Mouse (Mus musculus) intestine, embryonic 15.5 days (tissue): ENCODE results near the gene Gmeb1. TPM values are rescaled to one million over a fixed set of nuclear protein-coding genes. Genes with fewer than 3 reads are reported as not detected.

Experiments used
- ATAC-seq: fragments of 200-750 bp; cut with Nextera tagmentation; 2 replicates; pipeline ENCODE4 v1.8.0; 2017; ENCODE audit warnings: moderate TSS enrichment, moderate library complexity
- H3K27ac ChIP-seq: fragments of 300-500 bp; sonication (generic); 2 replicates; pipeline ENCODE4 v1.5.1; 2015; ENCODE audit warnings: mild to moderate bottlenecking, inconsistent platforms
- H3K27me3 ChIP-seq: fragments of 300-500 bp; sonication (generic); replicated peaks from 2 replicates; pipeline ENCODE4 v1.6.1; 2015; ENCODE audit warnings: inconsistent platforms
- H3K36me3 ChIP-seq: fragments of 300-500 bp; sonication (generic); 2 replicates; pipeline ENCODE4 v1.6.1; 2015; ENCODE audit warnings: inconsistent platforms
- H3K4me1 ChIP-seq: fragments of 300-500 bp; sonication (generic); replicated peaks from 2 replicates; pipeline ENCODE4 v1.6.1; 2015; ENCODE audit warnings: inconsistent platforms
- H3K4me2 ChIP-seq: fragments of 300-500 bp; sonication (generic); replicated peaks from 2 replicates; pipeline ENCODE4 v1.6.1; 2015; ENCODE audit warnings: mild to moderate bottlenecking, inconsistent platforms
- H3K4me3 ChIP-seq: fragments of 300-500 bp; sonication (generic); replicated peaks from 2 replicates; pipeline ENCODE4 v1.5.1; 2015; ENCODE audit warnings: inconsistent platforms
- H3K9ac ChIP-seq: fragments of 300-500 bp; sonication (generic); 2 replicates; pipeline ENCODE4 v1.6.1; 2015; ENCODE audit warnings: inconsistent platforms
- H3K9me3 ChIP-seq: fragments of 300-500 bp; sonication (generic); 2 replicates; pipeline ENCODE4 v1.6.1; 2016; ENCODE audit warnings: inconsistent platforms
- WGBS: fragments of 180-500 bp; shearing (Covaris S2); methylation state at CpG from one replicate; pipeline ENCODE4 v1.1.7; 2015; 5-methylcytosine and 5-hydroxymethylcytosine counted together
- polyA plus RNA-seq: library from polyadenylated mRNA; unstranded; fragments of >200 nt; fragmentation: Nextera tagmentation; extraction: Ambion mirVana; gene quantifications from 2 replicates; pipeline ENCODE4 v1.2.1, GENCODE M21; 2015

The Gmeb1 gene
- polyA plus RNA-seq, 1 experiment from 2014 or later = 27.8 TPM

DNA sequence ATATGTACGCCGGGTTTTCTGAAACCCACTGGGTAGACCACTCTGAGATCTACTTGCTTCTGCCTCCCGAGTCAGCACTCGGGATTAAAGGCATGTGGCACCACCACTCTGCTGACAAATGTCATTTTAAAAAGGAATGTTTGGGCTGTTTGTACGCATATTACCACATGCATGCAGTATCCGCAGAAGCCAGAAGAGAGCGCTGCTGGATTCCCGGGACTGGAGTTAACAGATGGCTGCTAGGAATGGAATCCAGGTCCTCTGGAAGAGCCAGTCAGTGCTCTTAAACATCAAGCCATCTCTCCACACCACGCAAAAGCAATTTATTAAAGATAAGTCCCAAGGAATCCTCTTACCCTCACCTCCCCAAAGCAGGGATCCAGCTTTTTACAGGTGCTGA is 80.7 kb downstream of the Gmeb1 start:
- H3K9ac ChIP-seq = no peak overlapping the region
- H3K4me2 ChIP-seq = no peak overlapping the region
- ATAC-seq = no peak
- H3K9me3 ChIP-seq = no peaks in the 10 kb centered on the region
- H3K27ac ChIP-seq = no peak overlapping the region
- no peak overlapping the region for H3K4me3 ChIP-seq
- WGBS = 68% methylated on average over 9 of the region's 9 CpGs
- peaks cover 13% of the 10 kb centered on the region for H3K36me3 ChIP-seq
- H3K27me3 ChIP-seq = no peaks in the 10 kb centered on the region
- 0 out of 2 replicates have a peak, but pooled peaks cover 2% of the 10 kb centered on the region for H3K4me1 ChIP-seq

DNA sequence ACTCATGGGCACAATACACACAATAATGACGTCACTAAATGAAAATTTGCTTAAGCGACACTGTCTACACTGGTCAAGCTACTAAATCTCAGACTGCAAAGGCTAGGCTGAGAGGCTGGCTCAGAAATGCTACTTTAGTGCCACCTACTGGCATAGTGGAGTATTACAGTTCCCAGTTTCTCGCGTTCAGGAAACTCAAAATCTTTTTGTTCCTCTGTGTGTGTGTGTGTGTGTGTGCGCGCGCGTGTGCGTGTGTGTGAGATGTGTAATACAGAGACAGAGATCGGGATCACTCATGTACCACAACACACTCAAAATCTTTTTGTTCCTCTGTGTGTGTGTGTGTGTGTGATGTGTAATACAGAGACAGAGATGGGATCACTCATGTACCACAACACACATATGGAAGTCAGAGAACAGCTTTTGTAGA is 82.8 kb downstream of the Gmeb1 start:
- Histone ChIP-seq H3K36me3 (peaks cover 6% of the 10 kb centered on the region; the same call in 1 of the 2 replicates), H3K4me1 (0 out of 2 replicates have a peak, but pooled peaks cover 2% of the 10 kb centered on the region), H3K9ac (no peak overlapping the region), H3K4me2 (no peak overlapping the region), H3K9me3 (no peaks in the 10 kb centered on the region), H3K4me3 (no peak overlapping the region), H3K27me3 (no peaks in the 10 kb centered on the region), H3K27ac (no peak overlapping the region)
- WGBS = 6% methylated on average over 10 of the region's 10 CpGs
- peak; percentile 86 for ATAC-seq

DNA sequence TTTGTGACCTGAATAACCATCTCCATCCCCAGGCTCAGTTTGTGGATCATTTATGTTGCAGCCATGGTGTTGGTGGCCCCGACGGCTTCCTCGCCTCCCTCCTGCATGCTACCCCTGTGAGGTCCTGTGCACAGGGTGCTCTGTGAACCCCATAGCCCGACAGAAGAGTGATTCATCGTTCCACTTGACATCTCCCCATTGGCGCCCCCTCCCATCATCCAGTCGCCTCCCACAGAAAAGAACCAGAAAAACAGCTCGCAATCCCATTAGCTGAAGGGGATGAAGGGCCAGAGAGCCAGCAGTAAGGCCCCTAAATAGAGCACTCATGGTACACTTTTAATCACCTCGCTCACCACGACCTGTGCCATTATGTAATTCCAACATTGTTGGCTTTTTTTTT is 84.9 kb downstream of the Gmeb1 start:
- H3K4me3 ChIP-seq = no peak overlapping the region
- 46% methylated on average over 10 of the region's 10 CpGs for WGBS
- H3K27ac ChIP-seq = no peak overlapping the region
- no peaks in the 10 kb centered on the region for H3K27me3 ChIP-seq
- peaks cover 4% of the 10 kb centered on the region; the same call in 1 of the 2 replicates for H3K36me3 ChIP-seq
- no peak overlapping the region for H3K4me2 ChIP-seq
- no peaks in the 10 kb centered on the region for H3K9me3 ChIP-seq
- no peaks in the 10 kb centered on the region for H3K4me1 ChIP-seq
- ATAC-seq = no peak
- H3K9ac ChIP-seq = no peak overlapping the region

Other genes starting within 250 kb of the Gmeb1 start
- 0.08 and 0.16 TPM in 2 replicates for gene Gm10300, start 186.9 kb downstream of the Gmeb1 start, polyA plus RNA-seq
- gene Epb41, start 186.3 kb downstream of the Gmeb1 start, polyA plus RNA-seq = 50.0 and 54.2 TPM in 2 replicates
- gene Oprd1, start 117.1 kb downstream of the Gmeb1 start, polyA plus RNA-seq = 0.28 and 0.34 TPM in 2 replicates
- 70.6 and 86.5 TPM in 2 replicates for gene Ythdf2, start 49.3 kb downstream of the Gmeb1 start, polyA plus RNA-seq
- 37.7 and 39.8 TPM in 2 replicates for gene Taf12, start 12.8 kb upstream of the Gmeb1 start, polyA plus RNA-seq
- 3.6 and 3.9 TPM in 2 replicates for gene Rab42, start 41.8 kb upstream of the Gmeb1 start, polyA plus RNA-seq
- 74.5 and 82.9 TPM in 2 replicates for gene Trnau1ap, start 67.9 kb upstream of the Gmeb1 start, polyA plus RNA-seq
- 90.5 and 90.9 TPM in 2 replicates for gene Rcc1, start 92.0 kb upstream of the Gmeb1 start, polyA plus RNA-seq
- 17.4 and 17.6 TPM in 2 replicates for gene Phactr4, start 160.9 kb upstream of the Gmeb1 start, polyA plus RNA-seq
- 18.9 and 21.3 TPM in 2 replicates for gene Med18, start 202.3 kb upstream of the Gmeb1 start, polyA plus RNA-seq
- gene Sesn2, start 248.9 kb upstream of the Gmeb1 start, polyA plus RNA-seq = 10.8 and 11.2 TPM in 2 replicates